Mouse (Mus musculus): ENCODE data around the gene Gprin1. TPM values are rescaled to one million over a fixed set of nuclear protein-coding genes. Genes with fewer than 3 reads are reported as not detected.

Gene Gprin1
- polyA plus RNA-seq, 2 experiments: 0.01 to 0.03 TPM

GRCm38 (mm10) chr13:54710866-54711265 lies 38.8 kb downstream of the Gprin1 start:
- ATAC-seq (ENCODE audit: insufficient read depth) (no peak), DNase-seq (ENCODE audit: low read depth in 3 of 3, low spot score in 3 of 3) (no peak)
- H3K9me3 ChIP-seq (ENCODE audit: control insufficient read depth, low read length): no peaks in the 10 kb centered on the region
- no peak overlapping the region for H3K9ac ChIP-seq (replicated peaks)
- H3K4me3 ChIP-seq (ENCODE audit: insufficient read depth in 1 of 2, low read depth in 2 of 2, low read length in 2 of 2): no peak overlapping the region
- WGBS (ENCODE audit: insufficient replicate concordance): 56% methylated on average over 3 of the region's 3 CpGs
- H3K4me2 ChIP-seq (ENCODE audit: low read depth): no peak overlapping the region
- no peaks in the 10 kb centered on the region for H3K27me3 ChIP-seq (ENCODE audit: control insufficient read depth, insufficient read depth, low read length)
- H3K36me3 ChIP-seq (replicated peaks; ENCODE audit: control insufficient read depth, insufficient read depth, low read depth): no peaks in the 10 kb centered on the region
- H3K4me1 ChIP-seq (replicated peaks; ENCODE audit: control insufficient read depth in 2 of 2, insufficient read depth in 2 of 2, low read length in 1 of 2): no peaks in the 10 kb centered on the region; a peak in 1 of 4 replicates
- TF ChIP-seq EP300 (IDR thresholded peaks at IDR 0.05; ENCODE audit: low read depth): no peak
- no peak for TF ChIP-seq CTCF (IDR thresholded peaks at IDR 0.05; ENCODE audit: low read depth)
- H3K27ac ChIP-seq: no peak overlapping the region

GRCm38 (mm10) chr13:54704890-54705289 lies 44.8 kb downstream of the Gprin1 start:
- H3K4me1 ChIP-seq (replicated peaks; ENCODE audit: control insufficient read depth in 2 of 2, insufficient read depth in 2 of 2, low read length in 1 of 2): no peaks in the 10 kb centered on the region; a peak in 1 of 4 replicates
- no peak for ATAC-seq (ENCODE audit: insufficient read depth)
- H3K9ac ChIP-seq (replicated peaks): no peak overlapping the region
- WGBS (ENCODE audit: insufficient replicate concordance): 39% methylated on average over 6 of the region's 6 CpGs
- H3K4me3 ChIP-seq (ENCODE audit: insufficient read depth in 1 of 2, low read depth in 2 of 2, low read length in 2 of 2): no peak overlapping the region
- no peak for DNase-seq (ENCODE audit: low read depth in 3 of 3, low spot score in 3 of 3)
- no peak overlapping the region for H3K27ac ChIP-seq
- H3K36me3 ChIP-seq (replicated peaks; ENCODE audit: control insufficient read depth, insufficient read depth, low read depth): no peaks in the 10 kb centered on the region
- no peaks in the 10 kb centered on the region for H3K27me3 ChIP-seq (ENCODE audit: control insufficient read depth, insufficient read depth, low read length)
- no peak for TF ChIP-seq CTCF (IDR thresholded peaks at IDR 0.05; ENCODE audit: low read depth)
- TF ChIP-seq EP300 (IDR thresholded peaks at IDR 0.05; ENCODE audit: low read depth): no peak
- no peak overlapping the region for H3K4me2 ChIP-seq (ENCODE audit: low read depth)
- H3K9me3 ChIP-seq (ENCODE audit: control insufficient read depth, low read length): no peaks in the 10 kb centered on the region

GRCm38 (mm10) chr13:54702507-54702906 lies 47.2 kb downstream of the Gprin1 start:
- no peak overlapping the region for H3K27ac ChIP-seq
- no peak for ATAC-seq (ENCODE audit: insufficient read depth)
- H3K4me2 ChIP-seq (ENCODE audit: low read depth): no peak overlapping the region; the same call in 1 of the 2 replicates
- H3K4me1 ChIP-seq (replicated peaks; ENCODE audit: control insufficient read depth in 2 of 2, insufficient read depth in 2 of 2, low read length in 1 of 2): no peaks in the 10 kb centered on the region; a peak in 1 of 4 replicates
- no peak overlapping the region for H3K9ac ChIP-seq (replicated peaks)
- no peak for DNase-seq (ENCODE audit: low read depth in 3 of 3, low spot score in 3 of 3)
- no peaks in the 10 kb centered on the region for H3K9me3 ChIP-seq (ENCODE audit: control insufficient read depth, low read length)
- H3K27me3 ChIP-seq (ENCODE audit: control insufficient read depth, insufficient read depth, low read length): no peaks in the 10 kb centered on the region
- H3K36me3 ChIP-seq (replicated peaks; ENCODE audit: control insufficient read depth, insufficient read depth, low read depth): no peaks in the 10 kb centered on the region
- 41% methylated on average over 7 of the region's 7 CpGs for WGBS (ENCODE audit: insufficient replicate concordance)
- H3K4me3 ChIP-seq (ENCODE audit: insufficient read depth in 1 of 2, low read depth in 2 of 2, low read length in 2 of 2): no peak overlapping the region
- no peak for TF ChIP-seq EP300 (IDR thresholded peaks at IDR 0.05; ENCODE audit: low read depth)
- TF ChIP-seq CTCF (IDR thresholded peaks at IDR 0.05; ENCODE audit: low read depth): no peak

- TF ChIP-seq CTCF (IDR thresholded peaks at IDR 0.05; ENCODE audit: low read depth) (no peak), EP300 (IDR thresholded peaks at IDR 0.05; ENCODE audit: low read depth) (no peak)
- no peak for DNase-seq (ENCODE audit: low read depth in 3 of 3, low spot score in 3 of 3)
- Histone ChIP-seq H3K4me1 (replicated peaks; ENCODE audit: control insufficient read depth in 2 of 2, insufficient read depth in 2 of 2, low read length in 1 of 2) (no peaks in the 10 kb centered on the region; a peak in 1 of 4 replicates), H3K4me2 (ENCODE audit: low read depth) (peak within 1 kb of the TSS; percentile 19), H3K4me3 (ENCODE audit: insufficient read depth in 1 of 2, low read depth in 2 of 2, low read length in 2 of 2) (peak within 1 kb of the TSS; percentile 25 to 30), H3K27me3 (ENCODE audit: control insufficient read depth, insufficient read depth, low read length) (no peaks in the 10 kb centered on the region), H3K27ac (no peak within 1 kb of the TSS), H3K36me3 (replicated peaks; ENCODE audit: control insufficient read depth, insufficient read depth, low read depth) (no peaks in the 10 kb centered on the region), H3K9ac (replicated peaks) (no peak within 1 kb of the TSS), H3K9me3 (ENCODE audit: control insufficient read depth, low read length) (no peaks in the 10 kb centered on the region)
- whole genome bisulfite sequencing (ENCODE audit: insufficient replicate concordance): 57% methylated on average over 5 of the region's 5 CpGs
- peak; percentile 58 for ATAC-seq (ENCODE audit: insufficient read depth)
These were observed 48.4 kb downstream of the Gprin1 start, which contains the start of gene Cdhr2 for GRCm38 (mm10) chr13:54701243-54701642. TSS of gene Cdhr2 (plus strand) at chr13:54701461.

GRCm38 (mm10) chr13:54695479-54696230 lies 54.0 kb downstream of the Gprin1 start:
- no peak for TF ChIP-seq EP300 (IDR thresholded peaks at IDR 0.05; ENCODE audit: low read depth)
- no peak for TF ChIP-seq CTCF (IDR thresholded peaks at IDR 0.05; ENCODE audit: low read depth)
- H3K4me2 ChIP-seq (ENCODE audit: low read depth): no peak overlapping the region
- no peak for ATAC-seq (ENCODE audit: insufficient read depth)
- DNase-seq (ENCODE audit: low read depth in 3 of 3, low spot score in 3 of 3): no peak
- no peak overlapping the region for H3K27ac ChIP-seq
- H3K9ac ChIP-seq (replicated peaks): no peak overlapping the region
- H3K9me3 ChIP-seq (ENCODE audit: control insufficient read depth, low read length): no peaks in the 10 kb centered on the region
- no peaks in the 10 kb centered on the region for H3K27me3 ChIP-seq (ENCODE audit: control insufficient read depth, insufficient read depth, low read length)
- no peaks in the 10 kb centered on the region for H3K36me3 ChIP-seq (replicated peaks; ENCODE audit: control insufficient read depth, insufficient read depth, low read depth)
- no peak overlapping the region for H3K4me3 ChIP-seq (ENCODE audit: insufficient read depth in 1 of 2, low read depth in 2 of 2, low read length in 2 of 2)
- peaks cover 18 to 20% of the 10 kb centered on the region in 2 experiments for H3K4me1 ChIP-seq (replicated peaks; ENCODE audit: control insufficient read depth in 2 of 2, insufficient read depth in 2 of 2, low read length in 1 of 2)
- 72% methylated on average over 11 of the region's 11 CpGs for WGBS (ENCODE audit: insufficient replicate concordance)
